Mouse (Mus musculus) limb, embryonic 11.5 days (tissue): Measurements from ENCODE around the gene Zdhhc4. TPM values are rescaled to one million over a fixed set of nuclear protein-coding genes. Genes with fewer than 3 reads are reported as not detected.

ENCODE experiments used
- ATAC-seq: fragments of 200-750 bp; cut with Nextera tagmentation; 2 replicates; pipeline ENCODE4 v1.8.0; 2017; ENCODE audit warnings: low read depth; ENCODE audit not compliant: insufficient number of reproducible peaks, low FRiP score, low TSS enrichment
- DNase-seq: peaks from one replicate; pipeline ENCODE4 v3.0.0-alpha.2; 2015; ENCODE audit warnings: low spot score
- H3K27ac ChIP-seq: fragments of 300-500 bp; sonication (generic); replicated peaks from 2 replicates; pipeline ENCODE4 v1.5.1; 2014; ENCODE audit warnings: low read depth, mild to moderate bottlenecking, low read length
- H3K27me3 ChIP-seq: fragments of 300-500 bp; sonication (generic); 2 replicates; pipeline ENCODE4 v1.6.1; 2014; ENCODE audit warnings: mild to moderate bottlenecking, low read length, mixed read lengths; ENCODE audit not compliant: control insufficient read depth, insufficient read depth
- H3K36me3 ChIP-seq: fragments of 300-500 bp; sonication (generic); 2 replicates; pipeline ENCODE4 v1.6.1; 2014; ENCODE audit warnings: mild to moderate bottlenecking, low read length, moderate library complexity, mixed read lengths; ENCODE audit not compliant: control insufficient read depth, insufficient read depth
- H3K4me1 ChIP-seq: fragments of 300-500 bp; sonication (generic); 2 replicates; pipeline ENCODE4 v1.6.1; 2014; ENCODE audit warnings: low read length, mixed read lengths; ENCODE audit not compliant: control insufficient read depth, insufficient read depth
- H3K4me2 ChIP-seq: fragments of 300-500 bp; sonication (generic); 2 replicates; pipeline ENCODE4 v1.6.1; 2014; ENCODE audit warnings: low read depth, mild to moderate bottlenecking, moderate library complexity; ENCODE audit not compliant: severe bottlenecking
- H3K4me3 ChIP-seq: fragments of 300-500 bp; sonication (generic); 2 replicates; pipeline ENCODE4 v1.5.1; 2014; ENCODE audit warnings: low read depth, low read length
- H3K9ac ChIP-seq: fragments of 300-500 bp; sonication (generic); 2 replicates; pipeline ENCODE4 v1.6.1; 2014; ENCODE audit warnings: mild to moderate bottlenecking, low read length
- H3K9me3 ChIP-seq: fragments of 300-500 bp; sonication (generic); 2 replicates; pipeline ENCODE4 v1.6.1; 2016; ENCODE audit warnings: low read length; ENCODE audit not compliant: control insufficient read depth
- WGBS: fragments of 180-500 bp; shearing (Covaris S2); extraction: QIAGEN DNeasy Blood & Tissue Kit; methylation state at CpG from one replicate; pipeline ENCODE4 v1.1.7; 2014; 5-methylcytosine and 5-hydroxymethylcytosine counted together
- polyA plus RNA-seq: library from polyadenylated mRNA; unstranded; fragments of >200 nt; fragmentation: Nextera tagmentation; extraction: Ambion mirVana; gene quantifications from 2 replicates; pipeline ENCODE4 v1.2.1, GENCODE M21; 2014

Gene Zdhhc4
- polyA plus RNA-seq, 1 experiment from 2014 or later: 75.1 TPM

DNA sequence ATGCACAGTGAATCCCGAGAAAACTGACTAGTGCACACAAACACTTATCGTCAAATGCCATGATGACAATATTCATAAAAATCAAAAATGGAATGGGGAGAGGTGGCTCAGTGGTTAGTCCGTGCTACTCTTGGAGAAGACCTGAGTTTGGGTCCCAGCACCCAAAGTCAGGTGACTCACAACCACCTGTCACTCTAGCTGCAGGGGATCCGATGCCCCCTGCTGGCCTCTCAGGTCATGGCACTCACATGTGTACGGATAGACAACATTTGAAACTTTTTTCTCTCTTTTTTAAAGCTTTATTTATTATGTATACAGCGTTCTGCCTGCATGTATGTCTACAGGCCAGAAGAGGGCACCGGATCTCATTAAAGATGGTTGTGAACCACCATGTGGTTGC lies 30.7 kb downstream of the Zdhhc4 start:
- peaks cover 16% of the 10 kb centered on the region for H3K36me3 ChIP-seq
- DNase-seq (no peak), ATAC-seq (no peak)
- no peak overlapping the region for H3K27ac ChIP-seq
- H3K4me2 ChIP-seq: no peak overlapping the region
- H3K27me3 ChIP-seq: peaks cover 13% of the 10 kb centered on the region
- 91% methylated on average over 7 of the region's 7 CpGs for WGBS
- no peaks in the 10 kb centered on the region for H3K4me1 ChIP-seq
- H3K4me3 ChIP-seq: no peak overlapping the region
- H3K9ac ChIP-seq: no peak overlapping the region
- H3K9me3 ChIP-seq: no peaks in the 10 kb centered on the region

DNA sequence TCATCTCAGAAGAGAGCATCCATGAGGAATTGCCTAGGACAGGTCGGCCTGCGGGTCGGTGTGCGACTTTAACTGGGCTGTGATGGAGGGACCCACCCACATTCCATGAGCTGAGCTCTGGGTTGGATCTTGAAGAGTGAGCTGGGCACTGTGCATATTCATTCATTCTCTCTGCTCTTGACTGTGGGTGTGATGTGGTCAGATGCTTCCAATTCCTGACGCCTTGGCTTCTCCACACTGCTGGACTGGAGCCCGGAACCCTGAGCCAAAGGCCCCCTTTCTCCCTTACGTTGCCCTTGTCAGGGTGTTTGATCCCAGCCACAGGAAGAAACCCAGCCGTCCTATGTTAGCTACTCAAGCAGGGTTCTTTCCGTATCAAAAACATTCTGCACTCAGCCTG lies 31.1 kb downstream of the Zdhhc4 start:
- no peaks in the 10 kb centered on the region for H3K9me3 ChIP-seq
- peaks cover 15% of the 10 kb centered on the region for H3K36me3 ChIP-seq
- 92% methylated on average over 9 of the region's 9 CpGs for whole genome bisulfite sequencing
- no peak overlapping the region for H3K4me2 ChIP-seq
- ATAC-seq (no peak), DNase-seq (no peak)
- H3K27me3 ChIP-seq: peaks cover 17% of the 10 kb centered on the region
- H3K4me3 ChIP-seq: no peak overlapping the region
- H3K9ac ChIP-seq: no peak overlapping the region
- no peaks in the 10 kb centered on the region for H3K4me1 ChIP-seq
- H3K27ac ChIP-seq: no peak overlapping the region

DNA sequence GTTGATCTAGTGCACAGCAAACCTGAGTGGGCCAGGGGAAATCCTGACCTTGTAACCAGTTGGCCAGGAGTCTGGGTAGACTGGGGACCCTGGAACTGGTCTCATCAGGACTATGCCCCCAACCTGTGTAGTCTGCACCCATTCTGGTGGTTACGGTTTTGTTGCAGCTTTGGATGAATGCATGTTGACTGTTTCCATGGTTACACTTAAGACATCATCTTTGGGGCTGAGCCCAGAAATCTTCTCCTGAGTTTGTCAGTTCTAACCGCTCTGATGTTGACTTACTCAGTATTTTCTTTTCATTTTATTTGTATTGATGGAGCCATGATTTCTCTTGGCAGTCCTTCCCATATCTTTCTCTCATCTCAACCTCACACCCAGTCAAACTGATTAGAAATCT lies 33.7 kb downstream of the Zdhhc4 start:
- Histone ChIP-seq H3K4me3 (no peak overlapping the region), H3K4me1 (0 out of 2 replicates have a peak, but pooled peaks cover 5% of the 10 kb centered on the region), H3K9me3 (no peaks in the 10 kb centered on the region), H3K9ac (no peak overlapping the region), H3K27ac (no peak overlapping the region), H3K27me3 (peaks cover 40% of the 10 kb centered on the region), H3K36me3 (peaks cover 2% of the 10 kb centered on the region; the same call in 1 of the 2 replicates), H3K4me2 (no peak overlapping the region)
- ATAC-seq: no peak
- DNase-seq: no peak
- WGBS: 92% methylated on average over 2 of the region's 2 CpGs

DNA sequence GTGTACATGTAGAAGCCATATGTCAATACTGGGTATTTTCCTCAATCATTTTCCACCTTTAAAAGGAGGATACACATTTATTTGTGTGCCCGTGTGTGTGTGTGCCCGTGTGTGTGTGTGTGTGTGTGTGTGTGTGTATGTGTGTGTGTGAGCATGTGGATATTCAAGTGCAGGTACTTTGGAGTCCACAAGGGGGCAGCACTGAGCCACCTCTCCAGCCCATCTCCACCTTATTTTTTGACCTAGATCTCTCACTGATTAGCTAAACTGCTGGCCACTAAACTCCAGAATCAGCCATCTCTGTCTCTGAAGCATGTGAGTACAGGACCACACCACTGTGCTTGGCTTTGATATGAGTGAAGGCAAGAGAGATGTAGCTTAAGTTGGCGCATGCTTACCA lies 34.2 kb downstream of the Zdhhc4 start:
- Histone ChIP-seq H3K27ac (no peak overlapping the region), H3K27me3 (peaks cover 44% of the 10 kb centered on the region), H3K9ac (no peak overlapping the region), H3K9me3 (no peaks in the 10 kb centered on the region), H3K36me3 (no peaks in the 10 kb centered on the region), H3K4me2 (no peak overlapping the region), H3K4me1 (0 out of 2 replicates have a peak, but pooled peaks cover 5% of the 10 kb centered on the region), H3K4me3 (no peak overlapping the region)
- 84% methylated on average over 3 of the region's 3 CpGs for WGBS
- ATAC-seq (no peak), DNase-seq (no peak)

DNA sequence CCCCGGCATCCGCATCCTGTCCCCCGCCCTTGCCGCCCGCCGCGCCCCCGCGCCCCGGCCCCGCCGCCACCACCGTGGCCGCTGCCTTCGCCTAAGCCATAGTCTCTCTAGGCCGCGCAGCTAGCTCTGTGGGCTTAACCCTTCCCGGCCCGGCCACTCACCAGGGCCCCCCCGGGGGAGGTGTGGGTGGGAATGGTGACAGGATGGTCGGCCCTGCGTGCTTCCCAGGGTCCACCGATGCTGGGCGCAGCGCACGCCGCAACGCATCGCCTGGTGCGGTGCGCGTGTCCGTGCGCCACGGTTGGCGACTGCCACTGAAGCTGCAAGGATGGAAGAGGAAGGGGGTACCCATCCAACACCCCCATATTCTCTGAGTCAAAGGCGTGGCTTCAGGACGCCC lies 35.7 kb downstream of the Zdhhc4 start, which contains the start of gene Zfp853:
Gene Zfp853 (minus strand): TSS at position 220 of the 400 bp plus-strand sequence.
- H3K27me3 ChIP-seq: peaks cover 58% of the 10 kb centered on the region
- peak within 1 kb of the TSS; percentile 47 for H3K9ac ChIP-seq
- H3K4me3 ChIP-seq: peak within 1 kb of the TSS; percentile 44
- 6% methylated on average over 28 of the region's 38 CpGs for WGBS
- H3K9me3 ChIP-seq: peaks cover 2% of the 10 kb centered on the region; the same call in 1 of the 2 replicates
- ATAC-seq (no peak), DNase-seq (peak; percentile 43)
- no peaks in the 10 kb centered on the region for H3K36me3 ChIP-seq
- peak within 1 kb of the TSS; percentile 92 for H3K4me2 ChIP-seq
- no peak within 1 kb of the TSS for H3K27ac ChIP-seq
- H3K4me1 ChIP-seq: peaks cover 10% of the 10 kb centered on the region

DNA sequence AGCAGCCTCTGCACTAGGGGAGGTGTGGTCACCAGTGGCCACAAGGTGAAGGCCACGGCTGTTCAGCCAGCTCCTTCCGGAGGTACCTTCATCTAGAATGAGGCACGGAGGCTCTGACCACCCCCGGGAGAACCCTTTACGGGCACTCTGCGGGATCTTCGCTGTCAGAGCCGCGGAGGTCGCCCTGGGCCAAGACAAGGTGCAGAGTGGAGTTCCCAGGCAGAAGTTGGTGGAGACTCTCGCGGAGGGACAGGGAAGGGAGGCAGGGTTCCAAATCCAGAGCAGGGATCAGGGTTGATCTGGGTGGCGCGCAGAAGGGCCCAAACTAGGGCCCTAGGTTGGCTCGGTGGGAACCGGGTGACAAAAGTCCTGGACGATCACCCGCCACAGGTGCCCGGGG lies 36.2 kb downstream of the Zdhhc4 start:
- 3% methylated on average over 18 of the region's 19 CpGs for WGBS
- no peak for ATAC-seq
- Histone ChIP-seq H3K9me3 (peaks cover 2% of the 10 kb centered on the region; the same call in 1 of the 2 replicates), H3K4me2 (peak overlapping the region; percentile 92), H3K36me3 (no peaks in the 10 kb centered on the region), H3K27me3 (peaks cover 63% of the 10 kb centered on the region), H3K4me1 (peaks cover 14% of the 10 kb centered on the region), H3K4me3 (peak overlapping the region; percentile 44), H3K27ac (no peak overlapping the region), H3K9ac (peak overlapping the region; percentile 47)
- DNase-seq: peak; percentile 41

DNA sequence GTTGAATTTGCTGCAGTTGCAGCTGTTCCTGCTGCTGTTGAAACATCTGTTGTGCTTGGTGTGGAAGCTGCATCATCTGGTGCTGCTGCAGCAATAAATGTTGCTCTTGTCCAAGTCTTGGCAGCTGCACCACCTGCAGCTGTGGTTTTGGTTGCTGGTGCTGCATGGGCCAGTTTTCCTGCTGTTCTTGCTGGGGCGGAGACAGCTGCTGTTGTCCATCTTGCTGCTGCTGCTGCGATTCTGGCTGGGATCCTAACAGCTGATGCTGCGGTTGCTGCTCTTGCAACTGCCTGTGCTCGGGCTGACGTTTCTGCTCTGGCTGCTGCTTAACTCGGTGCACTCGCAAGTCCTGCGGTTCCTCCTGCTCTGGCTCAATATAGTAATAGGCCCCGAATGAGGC lies 39.8 kb downstream of the Zdhhc4 start:
- WGBS: 78% methylated on average over 9 of the region's 9 CpGs
- DNase-seq: no peak
- Histone ChIP-seq H3K27me3 (peaks cover 77% of the 10 kb centered on the region), H3K4me2 (no peak overlapping the region), H3K4me3 (no peak overlapping the region), H3K9me3 (peaks cover 2% of the 10 kb centered on the region; the same call in 1 of the 2 replicates), H3K9ac (no peak overlapping the region), H3K27ac (no peak overlapping the region), H3K4me1 (peaks cover 17% of the 10 kb centered on the region), H3K36me3 (no peaks in the 10 kb centered on the region)
- ATAC-seq: no peak

DNA sequence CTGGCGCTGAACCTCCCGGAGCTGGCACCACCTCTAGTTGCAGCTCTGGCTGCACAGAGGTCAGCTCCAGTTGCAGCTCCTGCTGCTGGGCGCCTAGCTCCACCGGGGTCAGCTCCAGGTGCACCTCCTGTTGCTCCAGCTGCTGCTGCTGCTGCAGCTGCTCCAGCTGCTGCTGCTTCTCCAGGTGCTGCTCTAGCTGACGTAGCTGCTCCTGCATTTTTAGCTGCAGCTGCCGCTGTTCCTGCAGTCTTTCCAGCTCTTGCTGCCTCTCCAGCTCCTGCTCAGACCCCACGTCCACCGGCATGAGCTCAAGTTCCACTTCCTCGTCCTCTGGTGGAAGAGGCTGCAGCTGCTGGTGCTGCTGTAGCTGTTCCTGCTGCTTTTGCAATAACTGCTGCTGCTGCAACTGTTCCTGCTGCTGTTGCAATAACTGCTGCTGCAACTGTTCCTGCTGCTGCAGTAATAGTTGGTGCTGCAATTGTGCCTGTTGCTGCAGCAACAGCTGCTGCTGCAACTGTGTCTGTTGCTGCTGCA lies 40.6 kb downstream of the Zdhhc4 start:
- H3K9ac ChIP-seq: no peak overlapping the region; the same call in 1 of the 2 replicates
- no peak for ATAC-seq
- peaks cover 17% of the 10 kb centered on the region for H3K4me1 ChIP-seq
- peak; percentile 59 for DNase-seq
- no peak overlapping the region for H3K27ac ChIP-seq
- H3K4me3 ChIP-seq: peak overlapping the region; percentile 19
- H3K27me3 ChIP-seq: peaks cover 69% of the 10 kb centered on the region
- no peaks in the 10 kb centered on the region for H3K36me3 ChIP-seq
- 10% methylated on average over 9 of the region's 9 CpGs for WGBS
- peaks cover 2% of the 10 kb centered on the region; the same call in 1 of the 2 replicates for H3K9me3 ChIP-seq
- H3K4me2 ChIP-seq: peak overlapping the region; percentile 55
